Mouse (Mus musculus) midbrain, embryonic 14.5 days (tissue): ENCODE measurements at regions not wholly inside any gene's neighbourhood (a gene's known extent, or its start where the extent isn't known, plus 50 kb on each side); places are given as distances from the start of the nearest gene placed in this dataset.
A peak's percentile ranks its signal among the peaks of the same experiment; 100 is the strongest.
"Not testable (repeated sequence)": the region's sequence is repeated elsewhere in the genome, so short reads cannot be mapped to it uniquely, and the experiment has no call there.

Experiments used
- ATAC-seq: fragments of 200-750 bp; cut with Nextera tagmentation; 2 replicates; pipeline ENCODE4 v1.8.0; 2017; ENCODE audit warnings: moderate number of reproducible peaks, moderate library complexity; ENCODE audit not compliant: low FRiP score, low TSS enrichment
- DNase-seq: peaks from one replicate; pipeline ENCODE4 v3.0.0-alpha.2; 2015
- H3K27ac ChIP-seq: fragments of 300-500 bp; sonication (generic); replicated peaks from 2 replicates; pipeline ENCODE4 v1.5.1; 2014; ENCODE audit warnings: mild to moderate bottlenecking, low read depth, low read length, moderate library complexity
- H3K27me3 ChIP-seq: fragments of 300-500 bp; sonication (generic); 2 replicates; pipeline ENCODE4 v1.6.1; 2014; ENCODE audit warnings: low read length, control low read depth, mixed read lengths; ENCODE audit not compliant: control insufficient read depth, insufficient read depth
- H3K36me3 ChIP-seq: fragments of 300-500 bp; sonication (generic); 2 replicates; pipeline ENCODE4 v1.6.1; 2014; ENCODE audit warnings: low read length, control low read depth; ENCODE audit not compliant: control insufficient read depth, insufficient read depth
- H3K4me1 ChIP-seq: fragments of 300-500 bp; sonication (generic); 2 replicates; pipeline ENCODE4 v1.6.1; 2014; ENCODE audit warnings: mild to moderate bottlenecking, antibody characterized with exemption, low read length, control low read depth; ENCODE audit not compliant: control insufficient read depth, insufficient read depth
- H3K4me2 ChIP-seq: fragments of 300-500 bp; sonication (generic); 2 replicates; pipeline ENCODE4 v1.6.1; 2014; ENCODE audit warnings: mild to moderate bottlenecking, low read length, moderate library complexity
- H3K4me3 ChIP-seq: fragments of 300-500 bp; sonication (generic); replicated peaks from 2 replicates; pipeline ENCODE4 v1.5.1; 2014; ENCODE audit warnings: low read depth, low read length
- H3K9ac ChIP-seq: fragments of 300-500 bp; sonication (generic); replicated peaks from 2 replicates; pipeline ENCODE4 v1.6.1; 2014; ENCODE audit warnings: mild to moderate bottlenecking, low read length, moderate library complexity
- H3K9me3 ChIP-seq: fragments of 300-500 bp; sonication (generic); 2 replicates; pipeline ENCODE4 v1.6.1; 2016; ENCODE audit warnings: low read length, control low read depth, mixed read lengths; ENCODE audit not compliant: control insufficient read depth
- WGBS: fragments of 180-500 bp; shearing (Covaris S2); extraction: QIAGEN DNeasy Blood & Tissue Kit; methylation state at CpG from one replicate; pipeline ENCODE4 v1.1.7; 2014; 5-methylcytosine and 5-hydroxymethylcytosine counted together

- not testable (repeated sequence) for H3K4me1 ChIP-seq, ATAC-seq, H3K4me2 ChIP-seq
Observed at GRCm38 (mm10) chrX:165667020-165667419, 339.8 kb upstream of the Glra2 start.

GRCm38 (mm10) chrX:165631227-165631626 lies 304.0 kb upstream of the Glra2 start:
- H3K4me3 ChIP-seq = no peak overlapping the region
- H3K9ac ChIP-seq = no peak overlapping the region
- no peaks in the 10 kb centered on the region for H3K9me3 ChIP-seq
- ATAC-seq = no peak
- H3K4me2 ChIP-seq = no peak overlapping the region
- no peaks in the 10 kb centered on the region for H3K27me3 ChIP-seq
- peak; percentile 5 for DNase-seq
- no peaks in the 10 kb centered on the region for H3K36me3 ChIP-seq
- H3K27ac ChIP-seq = no peak overlapping the region
- H3K4me1 ChIP-seq = no peaks in the 10 kb centered on the region
- WGBS = 52% methylated on average over 4 of the region's 4 CpGs

More at GRCm38 (mm10) chrX:165667020-165667419, 339.8 kb upstream of the Glra2 start:
- H3K9me3 ChIP-seq, H3K9ac ChIP-seq, H3K27ac ChIP-seq, H3K4me3 ChIP-seq, DNase-seq, H3K36me3 ChIP-seq, H3K27me3 ChIP-seq: not testable (repeated sequence)
- 70% methylated on average over 10 of the region's 18 CpGs for WGBS

- Histone ChIP-seq H3K9ac (no peak overlapping the region), H3K27me3 (no peaks in the 10 kb centered on the region), H3K27ac (no peak overlapping the region), H3K9me3 (no peaks in the 10 kb centered on the region), H3K4me1 (no peaks in the 10 kb centered on the region), H3K4me2 (no peak overlapping the region), H3K4me3 (no peak overlapping the region), H3K36me3 (no peaks in the 10 kb centered on the region)
- no peak for ATAC-seq
- no peak for DNase-seq
- WGBS = 75% methylated on average over 1 of the region's 1 CpGs
Observed at GRCm38 (mm10) chrX:165616078-165616477, 288.9 kb upstream of the Glra2 start.

GRCm38 (mm10) chrX:165600782-165601181 lies 273.6 kb upstream of the Glra2 start:
- not testable (repeated sequence) for H3K4me2 ChIP-seq, H3K4me3 ChIP-seq, H3K36me3 ChIP-seq, H3K9me3 ChIP-seq, ATAC-seq, H3K27ac ChIP-seq, H3K4me1 ChIP-seq, DNase-seq, H3K27me3 ChIP-seq, H3K9ac ChIP-seq
- 73% methylated on average over 1 of the region's 1 CpGs for WGBS
